Mouse (Mus musculus) bone marrow, adult 2 months (tissue): ENCODE measurements around the gene Syt13.

Experiments
- CTCF ChIP-seq: fragments of 200-500 bp; IDR thresholded peaks from 2 replicates; pipeline ENCODE4 v1.5.1; 2011; ENCODE audit warnings: low read length, control low read depth; ENCODE audit not compliant: control insufficient read depth, insufficient read depth
- POLR2A ChIP-seq: fragments of 200-500 bp; IDR thresholded peaks from 2 replicates; pipeline ENCODE4 v1.6.1; 2011; ENCODE audit warnings: low read depth, mild to moderate bottlenecking, control low read depth, low read length, borderline replicate concordance; ENCODE audit not compliant: control insufficient read depth

GRCm38 (mm10) chr2:92948699-92949300, 33.9 kb downstream of the Syt13 start:
- TF ChIP-seq POLR2A (no peak), CTCF (no peak)
